Mouse (Mus musculus): Measurements from ENCODE around the gene Bex2.
A peak's percentile ranks its signal among the peaks of the same experiment; 100 is the strongest.

Bex2 gene

GRCm38 (mm10) chrX:136068020-136068419 lies at the start of gene Bex2:
Bex2 (minus strand) TSS chrX:136068236.
- DNase-seq: peak; percentile 28

DNA sequence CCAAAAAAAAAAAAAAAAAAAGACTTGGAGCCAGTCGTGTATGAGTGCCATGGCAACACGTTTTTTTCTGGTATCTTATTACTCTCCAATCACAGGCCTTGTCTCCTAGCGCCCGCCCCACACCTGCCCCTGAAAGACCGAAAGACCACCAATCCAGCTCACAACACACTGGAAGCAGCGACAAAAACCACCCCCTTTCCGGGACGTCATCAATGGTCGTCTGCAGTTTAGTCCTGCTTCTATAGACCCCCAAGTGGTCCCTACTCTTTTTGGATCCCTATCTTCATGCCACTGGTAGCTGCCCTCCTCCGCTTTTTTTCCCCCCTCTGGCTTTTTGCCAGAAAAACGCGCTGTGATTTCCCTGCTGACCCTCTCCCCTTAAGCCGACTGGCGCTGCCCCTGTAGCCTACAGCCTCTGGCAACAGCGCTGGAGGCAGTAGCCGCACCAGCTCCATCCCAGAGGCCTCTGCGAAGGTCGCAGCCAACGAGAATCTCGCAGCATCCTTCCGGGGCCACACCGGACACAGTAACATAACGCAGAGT lies 47.5 kb upstream of the Bex2 start:
- peak; percentile 35 for DNase-seq

GRCm38 (mm10) chrX:136115015-136115414 lies 47.0 kb upstream of the Bex2 start:
- no peak for DNase-seq

DNA sequence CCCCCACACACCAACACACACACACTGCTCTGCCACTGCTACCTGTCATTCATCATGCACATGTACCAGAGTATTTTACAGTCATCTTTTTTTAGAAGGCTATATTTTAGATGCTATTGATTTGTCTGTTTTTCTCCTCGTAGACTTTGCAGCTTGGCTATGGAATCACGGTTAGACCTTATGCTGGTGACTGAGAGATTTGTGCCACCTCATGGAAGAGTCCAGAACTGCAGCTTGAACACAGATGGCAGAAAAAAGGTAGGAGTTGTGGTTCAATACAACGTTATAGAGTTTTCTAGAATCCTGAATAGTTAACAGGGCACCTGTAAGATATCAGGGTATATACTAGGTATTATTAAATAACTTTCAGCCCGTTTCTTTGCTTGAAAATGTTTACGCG lies 39.9 kb upstream of the Bex2 start:
- DNase-seq: peak; percentile 57

GRCm38 (mm10) chrX:136104724-136105088 lies 36.7 kb upstream of the Bex2 start:
- DNase-seq: no peak

DNA sequence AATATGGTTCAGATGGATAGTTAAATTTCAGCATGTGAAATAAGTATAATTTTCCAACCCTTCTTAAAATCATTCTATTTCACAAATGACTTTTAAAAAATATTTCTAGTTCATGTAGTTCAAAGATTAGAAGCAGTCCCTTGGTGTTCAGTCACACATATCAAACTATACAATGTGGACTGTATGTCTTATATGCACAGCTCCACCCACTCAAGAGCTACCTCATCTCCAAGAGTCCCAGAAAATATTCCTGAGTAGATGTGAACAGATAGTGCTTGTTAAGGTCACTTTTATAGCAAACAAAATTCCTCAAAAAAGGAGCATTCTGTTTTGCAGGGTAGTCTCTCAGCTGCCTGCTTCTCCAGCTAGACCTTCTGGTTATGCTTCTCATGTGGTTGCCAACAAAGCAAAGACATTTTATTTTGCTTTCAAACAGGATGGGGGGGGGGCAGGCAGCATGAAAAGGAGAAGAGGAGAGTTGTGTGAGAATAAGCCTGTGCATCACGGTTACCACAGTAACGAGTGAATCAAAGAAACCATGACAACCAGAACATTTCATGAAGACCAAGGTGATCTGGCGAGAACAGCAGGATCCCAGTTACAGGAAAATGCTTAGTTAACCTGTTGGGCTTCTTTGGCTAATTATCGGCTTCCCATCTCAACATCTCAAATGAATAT lies 36.1 kb upstream of the Bex2 start:
- DNase-seq: no peak

DNA sequence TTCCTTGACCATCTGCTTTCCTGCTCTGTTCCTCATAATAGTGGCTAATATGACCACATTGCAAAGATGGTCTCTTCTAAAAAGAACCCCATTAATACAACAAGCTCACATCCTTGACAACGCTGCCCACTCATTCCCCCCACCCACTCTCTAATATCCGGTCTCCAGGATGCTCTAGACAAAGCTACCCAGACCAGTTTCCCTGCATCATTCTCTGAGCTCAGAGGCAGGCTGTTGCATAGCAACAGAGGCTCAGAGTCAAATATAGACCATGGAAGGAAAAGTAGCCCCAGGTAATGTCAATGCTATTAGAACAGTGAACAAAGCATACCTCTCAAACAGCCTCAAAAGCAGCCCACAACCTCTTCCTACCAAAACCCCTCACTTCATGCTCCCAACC lies 26.4 kb upstream of the Bex2 start:
- no peak for DNase-seq

DNA sequence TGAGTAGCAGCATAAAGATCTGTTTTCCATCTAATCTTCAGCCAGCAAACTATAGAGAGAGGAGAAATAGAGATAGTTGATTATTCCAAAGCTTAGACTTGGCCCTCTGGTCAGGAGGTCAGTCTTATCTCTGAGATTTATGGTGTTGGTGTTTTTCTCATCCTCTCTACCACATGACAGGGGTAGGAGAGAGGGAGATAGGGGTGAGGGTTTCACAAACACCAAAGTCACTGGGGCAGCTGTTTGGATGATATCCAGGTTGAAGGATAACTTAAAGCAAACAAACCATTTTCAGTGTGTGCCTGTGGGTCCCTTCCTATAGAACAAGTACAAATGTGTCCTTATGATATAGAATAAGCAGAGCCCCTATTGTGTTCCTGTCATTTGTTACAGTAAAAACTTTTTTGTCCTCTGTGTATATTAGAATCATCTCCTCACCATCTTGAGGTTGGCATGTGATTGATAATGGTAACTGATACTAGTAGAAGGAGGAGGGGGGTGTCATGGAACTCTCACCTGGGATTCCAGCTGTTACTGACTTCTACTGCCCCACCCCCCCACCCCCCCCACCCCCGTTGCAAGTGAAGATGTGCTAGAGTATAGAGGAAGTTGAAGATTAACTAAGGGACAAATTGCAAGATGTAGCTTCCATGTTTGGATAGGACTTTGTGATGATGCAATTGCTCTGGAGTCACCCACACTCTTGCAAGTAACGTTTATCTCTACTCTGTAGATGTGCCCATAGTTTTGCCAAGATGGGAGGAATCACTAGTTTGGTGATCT lies 24.7 kb upstream of the Bex2 start:
- DNase-seq: no peak

DNA sequence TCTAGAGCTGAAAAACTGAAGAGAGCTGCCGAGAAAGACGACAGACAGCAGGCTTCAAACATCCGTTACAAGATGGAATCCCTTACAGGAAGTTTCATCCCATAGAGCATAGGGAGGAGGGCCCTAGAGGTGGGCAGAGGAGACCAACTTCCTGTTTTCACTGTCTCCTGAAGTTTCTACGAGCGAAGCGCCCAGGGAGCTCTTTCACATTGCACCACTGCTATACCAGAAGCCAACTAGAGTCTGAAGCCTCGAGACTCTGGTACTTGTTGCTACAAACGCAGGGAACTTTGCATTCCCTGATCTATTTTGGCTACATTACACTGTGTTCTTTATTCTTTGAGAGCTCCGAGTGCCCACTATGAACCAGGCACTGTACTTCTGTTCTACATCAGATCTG lies 17.1 kb upstream of the Bex2 start, which contains the start of gene Nxf3:
Nxf3 (minus strand) TSS at position 101 of the 400 bp plus-strand sequence.
- DNase-seq: no peak

DNA sequence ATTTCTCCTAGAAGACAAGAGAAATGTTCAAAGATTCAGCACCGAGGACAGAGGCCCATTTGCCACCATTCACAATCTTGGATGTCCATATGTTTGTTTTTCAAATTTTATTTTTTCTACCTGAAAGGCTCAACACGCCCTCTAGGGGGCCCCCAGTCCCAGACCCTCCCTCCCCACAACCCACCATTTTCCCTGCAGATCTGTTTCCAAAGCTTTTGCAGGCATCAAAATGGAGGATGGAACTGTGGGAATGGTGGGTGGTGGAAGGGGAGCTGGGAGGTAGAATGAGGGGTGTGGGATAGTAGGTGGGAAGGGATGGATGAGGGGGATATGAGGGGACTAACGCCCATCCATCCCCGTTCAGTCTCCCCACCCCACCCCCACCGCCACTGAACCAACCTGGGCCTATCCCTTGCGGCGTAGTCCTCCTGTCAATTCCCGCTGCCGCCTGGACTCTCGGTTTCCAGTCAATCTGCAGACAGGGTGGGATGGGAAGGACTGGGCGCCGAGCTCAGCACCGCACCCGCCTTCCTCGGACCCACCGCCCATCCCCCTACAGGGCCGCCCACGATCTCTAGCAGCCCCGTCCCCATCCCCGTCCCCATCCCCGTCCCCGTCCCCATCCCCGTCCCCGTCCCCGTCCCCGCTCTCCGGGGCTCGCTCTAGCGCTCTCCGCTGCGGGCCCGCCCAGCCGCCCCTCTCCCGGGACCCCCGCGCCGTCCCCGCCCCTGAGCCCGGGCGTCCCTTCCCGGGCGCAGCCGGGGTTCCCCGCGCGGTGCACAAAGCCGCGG lies 640 bp downstream of the Bex2 start:
- DNase-seq: peak; percentile 25

DNA sequence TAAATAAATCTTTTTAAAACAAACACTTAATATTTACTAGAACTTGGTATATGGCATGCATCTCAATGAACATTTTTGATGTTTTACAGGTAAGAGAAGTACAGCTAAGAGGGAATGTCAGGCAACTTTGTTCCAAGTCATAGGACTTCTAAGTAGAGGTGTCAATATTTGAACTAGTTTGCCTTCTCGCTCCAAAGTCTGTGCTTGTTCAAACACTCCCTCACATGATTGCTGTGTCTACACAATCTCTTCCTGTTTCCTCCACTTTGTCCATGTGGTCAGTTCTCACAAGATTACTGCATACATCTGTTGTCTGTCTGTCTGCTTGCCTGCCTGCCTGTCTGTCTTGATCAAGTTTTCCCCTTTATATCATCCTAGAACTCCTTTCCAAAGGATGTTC lies 7.3 kb downstream of the Bex2 start:
- no peak for DNase-seq

GRCm38 (mm10) chrX:136051219-136051618 lies 16.8 kb downstream of the Bex2 start:
- DNase-seq: no peak

DNA sequence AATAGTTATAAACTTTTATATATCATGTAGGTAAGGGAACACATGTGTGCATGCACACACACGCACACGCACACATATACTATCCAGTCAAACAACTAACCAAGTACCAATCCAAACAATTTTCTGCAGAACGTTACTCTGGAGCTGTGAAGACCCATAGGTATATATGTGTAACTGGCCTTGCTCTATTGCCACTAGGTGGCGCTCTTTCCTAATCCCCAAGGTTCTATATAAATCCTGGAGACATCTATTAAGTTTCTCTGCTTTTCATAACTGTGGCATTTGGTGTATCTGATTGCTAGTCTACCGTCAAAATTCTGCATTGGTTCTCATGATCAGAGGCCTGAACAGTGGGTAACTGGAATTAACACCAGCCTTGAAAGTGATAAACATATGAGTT lies 20.5 kb downstream of the Bex2 start:
- DNase-seq: peak; percentile 69

GRCm38 (mm10) chrX:136043726-136044125 lies 24.3 kb downstream of the Bex2 start:
- no peak for DNase-seq

DNA sequence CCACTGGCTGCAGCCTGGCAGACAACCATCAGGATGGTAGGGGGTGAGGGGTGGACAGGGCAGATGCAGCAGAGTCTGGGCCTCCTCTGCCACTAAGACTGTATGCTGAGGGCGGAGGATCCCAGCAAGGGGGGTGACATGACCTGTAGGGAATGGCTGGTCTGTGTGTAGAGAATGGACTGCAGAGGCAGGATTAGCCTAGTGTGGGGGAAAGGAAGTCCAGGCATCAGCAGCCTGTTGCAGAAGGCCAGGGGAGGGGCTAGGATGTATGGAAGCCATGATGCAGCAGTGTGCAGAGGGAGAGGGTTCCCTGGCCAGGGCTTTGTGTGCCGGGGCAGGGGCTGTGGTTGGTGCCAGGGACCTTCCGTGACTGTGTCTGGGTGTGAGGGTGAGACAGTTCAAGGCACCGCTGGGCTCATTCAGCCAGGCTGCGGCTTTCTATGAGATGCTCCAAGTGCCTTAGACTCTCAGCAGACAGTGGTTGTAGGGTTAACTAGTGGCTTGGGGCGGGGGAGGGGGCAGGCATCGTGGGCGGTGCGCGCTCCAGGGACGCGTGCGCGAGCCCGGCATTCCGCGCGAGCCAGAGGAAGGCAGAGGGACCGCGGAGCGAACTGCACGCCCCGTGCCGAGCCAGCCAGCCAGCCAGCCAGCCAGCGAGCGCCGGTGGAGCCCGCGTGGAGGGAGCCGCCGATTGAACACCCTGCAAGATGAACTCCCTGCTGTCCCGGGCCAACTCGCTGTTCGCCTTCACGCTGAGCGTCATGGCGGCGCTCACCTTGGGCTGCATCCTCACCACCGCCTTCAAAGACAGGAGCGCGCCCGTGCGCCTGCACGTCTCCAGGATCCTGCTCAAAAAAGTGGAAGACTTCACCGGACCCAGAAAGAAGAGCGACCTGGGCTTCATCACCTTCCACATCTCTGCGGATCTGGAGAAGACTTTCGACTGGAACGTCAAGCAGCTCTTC lies 35.0 kb downstream of the Bex2 start, which contains the start of gene Arxes1:
Arxes1 (plus strand) TSS at position 569 of the 965 bp plus-strand sequence.
- peak; percentile 53 for DNase-seq

- DNase-seq: no peak
Observed at GRCm38 (mm10) chrX:136030331-136030730, 37.7 kb downstream of the Bex2 start.
